Mouse (Mus musculus): ENCODE data around the gene Aox2.
A peak's percentile ranks its signal among the peaks of the same experiment; 100 is the strongest.

The Aox2 gene

GRCm38 (mm10) chr1:58278026-58278425, at the start of gene Aox2:
Gene Aox2, plus strand, starts transcription at chr1:58278326.
- no peak for DNase-seq (ENCODE audit: low read depth, low spot score)

GRCm38 (mm10) chr1:58228916-58229315, 49.2 kb upstream of the Aox2 start:
- no peak for DNase-seq (ENCODE audit: low read depth, low spot score)

- no peak for DNase-seq (ENCODE audit: low read depth, low spot score)
Observed at GRCm38 (mm10) chr1:58229774-58230173, 48.4 kb upstream of the Aox2 start.

GRCm38 (mm10) chr1:58230542-58230941, 47.6 kb upstream of the Aox2 start:
- DNase-seq (ENCODE audit: low read depth, low spot score) = no peak

- DNase-seq (ENCODE audit: low read depth, low spot score) = no peak
Observed at GRCm38 (mm10) chr1:58235405-58235804, 42.7 kb upstream of the Aox2 start.

- DNase-seq (ENCODE audit: low read depth, low spot score) = no peak
Observed at GRCm38 (mm10) chr1:58237527-58238299, 40.4 kb upstream of the Aox2 start.

- no peak for DNase-seq (ENCODE audit: low read depth, low spot score)
Observed at GRCm38 (mm10) chr1:58238440-58238839, 39.7 kb upstream of the Aox2 start.

- DNase-seq (ENCODE audit: low read depth, low spot score) = no peak
Observed at GRCm38 (mm10) chr1:58238961-58239360, 39.2 kb upstream of the Aox2 start.

GRCm38 (mm10) chr1:58240347-58240746, 37.8 kb upstream of the Aox2 start:
- no peak for DNase-seq (ENCODE audit: low read depth, low spot score)

GRCm38 (mm10) chr1:58244487-58244886, 33.6 kb upstream of the Aox2 start:
- DNase-seq (ENCODE audit: low read depth, low spot score) = no peak

GRCm38 (mm10) chr1:58248518-58248917, 29.6 kb upstream of the Aox2 start:
- DNase-seq (ENCODE audit: low read depth, low spot score) = no peak

- DNase-seq (ENCODE audit: low read depth, low spot score) = no peak
Observed at GRCm38 (mm10) chr1:58253466-58253865, 24.7 kb upstream of the Aox2 start.

- DNase-seq (ENCODE audit: low read depth, low spot score) = no peak
Observed at GRCm38 (mm10) chr1:58257195-58257991, 20.7 kb upstream of the Aox2 start.

- no peak for DNase-seq (ENCODE audit: low read depth, low spot score)
Observed at GRCm38 (mm10) chr1:58260311-58260710, 17.8 kb upstream of the Aox2 start.

GRCm38 (mm10) chr1:58268231-58268630, 9.9 kb upstream of the Aox2 start:
- DNase-seq (ENCODE audit: low read depth, low spot score) = no peak

- DNase-seq (ENCODE audit: low read depth, low spot score) = peak; percentile 69
Observed at GRCm38 (mm10) chr1:58270807-58271569, 7.1 kb upstream of the Aox2 start.

- no peak for DNase-seq (ENCODE audit: low read depth, low spot score)
Observed at GRCm38 (mm10) chr1:58275879-58276278, 2.2 kb upstream of the Aox2 start.

- DNase-seq (ENCODE audit: low read depth, low spot score) = no peak
Observed at GRCm38 (mm10) chr1:58278513-58278912, 387 bp downstream of the Aox2 start.

- DNase-seq (ENCODE audit: low read depth, low spot score) = no peak
Observed at GRCm38 (mm10) chr1:58280381-58280780, 2.3 kb downstream of the Aox2 start.

GRCm38 (mm10) chr1:58280939-58281624, 3.0 kb downstream of the Aox2 start:
- DNase-seq (ENCODE audit: low read depth, low spot score) = no peak

GRCm38 (mm10) chr1:58281625-58281988, 3.5 kb downstream of the Aox2 start:
- DNase-seq (ENCODE audit: low read depth, low spot score) = no peak

- DNase-seq (ENCODE audit: low read depth, low spot score) = no peak
Observed at GRCm38 (mm10) chr1:58284505-58284904, 6.4 kb downstream of the Aox2 start.
